Mouse (Mus musculus) thymus, adult 2 months (tissue): ENCODE results near the gene Pfdn2. TPM values are rescaled to one million over a fixed set of nuclear protein-coding genes. Genes with fewer than 3 reads are reported as not detected.

Source experiments
- DNase-seq: peaks from one replicate; pipeline ENCODE4 v3.0.0; 2021
- H3K27ac ChIP-seq: fragments of 200-500 bp; 2 replicates; pipeline ENCODE4 v1.5.1; 2012; ENCODE audit warnings: low read length, control low read depth; ENCODE audit not compliant: control insufficient read depth, insufficient read depth
- H3K27me3 ChIP-seq: fragments of 200-500 bp; 2 replicates; pipeline ENCODE4 v1.6.1; 2012; ENCODE audit warnings: mild to moderate bottlenecking, low read length, moderate library complexity, mixed read lengths; ENCODE audit not compliant: control insufficient read depth, insufficient read depth
- H3K36me3 ChIP-seq: fragments of 200-500 bp; 2 replicates; pipeline ENCODE4 v1.6.1; 2012; ENCODE audit warnings: mild to moderate bottlenecking, low read length, moderate library complexity; ENCODE audit not compliant: control insufficient read depth, insufficient read depth
- H3K4me1 ChIP-seq: fragments of 200-500 bp; replicated peaks from 2 replicates; pipeline ENCODE4 v1.6.1; 2012; ENCODE audit warnings: low read length; ENCODE audit not compliant: control insufficient read depth, insufficient read depth
- H3K4me3 ChIP-seq: fragments of 200-500 bp; 2 replicates; pipeline ENCODE4 v1.5.1; 2012; ENCODE audit warnings: mild to moderate bottlenecking, low read length, control low read depth, moderate library complexity; ENCODE audit not compliant: control insufficient read depth, insufficient read depth
- CTCF ChIP-seq: fragments of 200-500 bp; IDR thresholded peaks from 2 replicates; pipeline ENCODE4 v1.5.1; 2012; ENCODE audit warnings: mild to moderate bottlenecking, control low read depth, low read length, moderate library complexity, borderline replicate concordance; ENCODE audit not compliant: control insufficient read depth, poor library complexity, insufficient read depth; ENCODE audit errors: extremely low read depth
- POLR2A ChIP-seq: fragments of 200-500 bp; IDR thresholded peaks from 2 replicates; pipeline ENCODE4 v1.6.1; 2012; ENCODE audit warnings: mild to moderate bottlenecking, low read length, control low read depth, moderate library complexity; ENCODE audit not compliant: control insufficient read depth, poor library complexity, insufficient read depth; ENCODE audit errors: extremely low read depth
- WGBS: fragments of 180-500 bp; shearing (Covaris S2); methylation state at CpG from one replicate; pipeline ENCODE4 v1.1.7; 2018; 5-methylcytosine and 5-hydroxymethylcytosine counted together
- polyA plus RNA-seq: library from polyadenylated mRNA; depleted of rRNA; stranded (reverse); fragments of >200 nt; gene quantifications from 2 replicates; pipeline ENCODE4 v1.2.3, GENCODE M21; 2012

Gene Pfdn2
- polyA plus RNA-seq, 1 experiment = 16.6 TPM

GRCm38 (mm10) chr1:171355812-171356340 lies 10.4 kb downstream of the Pfdn2 start:
- Histone ChIP-seq H3K36me3 (peaks cover 8% of the 10 kb centered on the region; the same call in 1 of the 2 replicates), H3K27ac (no peak overlapping the region), H3K4me3 (no peak overlapping the region), H3K27me3 (no peaks in the 10 kb centered on the region), H3K4me1 (peaks cover 6% of the 10 kb centered on the region)
- DNase-seq = peak; percentile 53
- no peak for TF ChIP-seq POLR2A
- TF ChIP-seq CTCF = peak; percentile 61; the same call in 1 of the 2 replicates
- WGBS = 35% methylated on average over 5 of the region's 5 CpGs

DNA sequence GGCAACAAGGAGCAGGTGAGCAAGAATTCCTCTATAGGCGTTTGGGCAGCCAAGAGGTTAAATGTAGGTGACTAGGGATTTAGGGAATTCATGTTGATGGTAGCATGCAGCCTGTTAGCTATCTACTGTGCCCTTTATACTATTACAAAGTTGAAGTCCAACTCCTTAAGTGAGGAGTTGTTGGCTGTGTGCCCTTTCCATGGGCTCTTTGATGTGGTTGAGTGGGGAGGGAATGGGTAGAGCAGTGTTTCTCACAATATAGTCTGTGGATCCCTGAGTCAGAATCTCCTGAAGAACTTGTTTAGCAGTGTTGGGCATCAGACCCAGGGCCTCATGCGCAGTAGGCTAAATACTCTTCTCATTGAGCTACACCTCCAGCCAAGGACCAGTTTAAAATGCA lies 11.3 kb downstream of the Pfdn2 start:
- WGBS = 89% methylated on average over 2 of the region's 2 CpGs
- no peak for DNase-seq
- H3K4me3 ChIP-seq = no peak overlapping the region
- no peak for TF ChIP-seq POLR2A
- no peak for TF ChIP-seq CTCF
- H3K27ac ChIP-seq = no peak overlapping the region
- H3K27me3 ChIP-seq = no peaks in the 10 kb centered on the region
- peaks cover 8% of the 10 kb centered on the region; the same call in 1 of the 2 replicates for H3K36me3 ChIP-seq
- H3K4me1 ChIP-seq = peaks cover 6% of the 10 kb centered on the region

DNA sequence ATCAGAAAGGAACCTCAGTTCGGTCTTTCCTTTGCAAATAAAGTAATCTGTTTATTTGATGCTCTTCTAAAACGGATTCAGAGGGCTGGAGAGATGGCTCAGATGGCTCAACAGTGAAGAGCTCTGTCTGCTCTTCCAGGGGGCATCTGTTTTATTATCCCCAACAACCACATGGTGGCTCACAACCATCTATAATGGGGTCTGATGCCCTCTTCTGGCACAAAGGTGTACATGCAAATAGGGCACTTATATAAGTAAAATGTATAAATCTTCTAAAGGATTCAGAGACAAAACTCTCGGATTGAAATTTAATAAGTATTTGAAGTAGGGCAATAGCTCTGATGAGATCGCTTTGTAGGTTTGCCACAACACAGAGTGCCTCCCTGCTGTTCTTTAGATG lies 13.0 kb downstream of the Pfdn2 start:
- 65% methylated on average over 4 of the region's 4 CpGs for WGBS

GRCm38 (mm10) chr1:171360253-171360652 lies 14.8 kb downstream of the Pfdn2 start:
- H3K36me3 ChIP-seq = peaks cover 8% of the 10 kb centered on the region; the same call in 1 of the 2 replicates
- H3K27me3 ChIP-seq = no peaks in the 10 kb centered on the region
- peak overlapping the region; percentile 55 for H3K4me3 ChIP-seq
- H3K27ac ChIP-seq = no peak overlapping the region
- DNase-seq = peak; percentile 33
- TF ChIP-seq CTCF (no peak), POLR2A (no peak)
- peaks cover 6% of the 10 kb centered on the region for H3K4me1 ChIP-seq
- 29% methylated on average over 26 of the region's 26 CpGs for WGBS

More for the DNA sequence above, 13.0 kb downstream of the Pfdn2 start:
- peak; percentile 48 for DNase-seq
- Histone ChIP-seq H3K27me3 (no peaks in the 10 kb centered on the region), H3K36me3 (peaks cover 8% of the 10 kb centered on the region; the same call in 1 of the 2 replicates), H3K27ac (no peak overlapping the region), H3K4me3 (no peak overlapping the region), H3K4me1 (peaks cover 6% of the 10 kb centered on the region)
- TF ChIP-seq CTCF (no peak), POLR2A (no peak)

- Histone ChIP-seq H3K4me1 (peaks cover 6% of the 10 kb centered on the region), H3K4me3 (peak within 1 kb of the TSS; percentile 55), H3K27ac (no peak within 1 kb of the TSS), H3K36me3 (peaks cover 8% of the 10 kb centered on the region; the same call in 1 of the 2 replicates), H3K27me3 (no peaks in the 10 kb centered on the region)
- 1% methylated on average over 21 of the region's 21 CpGs for WGBS
- DNase-seq = peak; percentile 90
- TF ChIP-seq POLR2A = peak; percentile 45
- TF ChIP-seq CTCF = no peak; the same call in 1 of the 2 replicates
These were observed 15.2 kb downstream of the Pfdn2 start, which contains the start of gene Klhdc9 for GRCm38 (mm10) chr1:171360656-171361055. Klhdc9 (minus strand) TSS chr1:171360798.

DNA sequence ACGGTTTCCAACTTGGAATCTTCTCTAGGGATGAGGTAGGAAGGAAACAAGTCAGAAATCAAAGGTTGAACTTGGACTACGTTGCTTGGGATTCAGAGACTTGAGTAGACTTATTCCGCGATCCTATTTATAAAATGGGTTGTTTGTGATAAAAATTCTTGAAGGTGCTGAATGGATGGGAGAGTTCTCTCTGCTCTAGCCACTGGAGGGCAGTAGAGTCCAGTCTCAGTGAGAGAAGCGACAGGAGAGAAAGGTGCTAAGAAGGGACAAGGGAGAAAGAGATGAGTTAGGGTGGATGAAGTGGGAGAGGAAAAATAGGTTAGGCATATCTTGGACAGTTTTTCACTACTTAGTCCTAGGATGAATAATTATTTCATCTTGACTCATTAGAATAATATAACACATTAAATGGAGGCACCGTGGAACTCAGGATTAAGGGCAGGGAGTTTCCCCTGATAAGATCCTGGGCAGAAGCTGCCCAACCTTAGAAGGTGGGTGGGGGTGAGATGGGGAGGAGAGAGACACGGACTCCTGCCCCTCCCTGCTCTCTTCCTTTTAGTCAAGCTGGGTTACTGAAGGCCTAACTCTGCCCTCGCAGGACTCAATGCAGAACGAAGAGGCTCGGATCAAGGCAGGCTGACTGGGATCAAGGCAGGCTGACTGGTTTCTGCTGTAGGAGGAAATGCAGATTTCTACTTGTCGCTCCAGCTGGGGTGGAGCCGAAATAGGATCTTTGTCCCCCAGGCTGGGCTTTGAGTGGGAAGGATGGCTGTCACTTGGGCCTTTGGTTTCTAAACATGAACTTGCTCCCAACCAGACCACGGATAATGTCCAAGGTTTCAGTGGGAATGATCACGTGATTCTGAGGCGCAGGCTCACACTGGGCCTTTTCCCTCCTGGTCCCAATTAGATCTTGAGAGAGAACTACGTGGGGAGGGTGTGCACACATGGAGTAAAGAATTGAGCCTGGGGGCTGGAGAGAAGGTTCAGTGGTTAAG lies 15.9 kb downstream of the Pfdn2 start:
- WGBS = 52% methylated on average over 16 of the region's 16 CpGs
- peak overlapping the region; percentile 55 for H3K4me3 ChIP-seq
- DNase-seq = peak; percentile 78
- TF ChIP-seq POLR2A = no peak
- H3K27ac ChIP-seq = no peak overlapping the region
- no peaks in the 10 kb centered on the region for H3K27me3 ChIP-seq
- peaks cover 6% of the 10 kb centered on the region for H3K4me1 ChIP-seq
- H3K36me3 ChIP-seq = peaks cover 8% of the 10 kb centered on the region; the same call in 1 of the 2 replicates
